Mouse (Mus musculus) midbrain, embryonic 14.5 days (tissue): ENCODE results near the gene Rcbtb2. TPM values are rescaled to one million over a fixed set of nuclear protein-coding genes. Genes with fewer than 3 reads are reported as not detected.
"Not testable (repeated sequence)": the region's sequence is repeated elsewhere in the genome, so short reads cannot be mapped to it uniquely, and the experiment has no call there.

ENCODE experiments used
- ATAC-seq: fragments of 200-750 bp; cut with Nextera tagmentation; 2 replicates; pipeline ENCODE4 v1.8.0; 2017; ENCODE audit warnings: moderate number of reproducible peaks, moderate library complexity; ENCODE audit not compliant: low FRiP score, low TSS enrichment
- DNase-seq: peaks from one replicate; pipeline ENCODE4 v3.0.0-alpha.2; 2015
- H3K27ac ChIP-seq: fragments of 300-500 bp; sonication (generic); replicated peaks from 2 replicates; pipeline ENCODE4 v1.5.1; 2014; ENCODE audit warnings: mild to moderate bottlenecking, low read depth, low read length, moderate library complexity
- H3K27me3 ChIP-seq: fragments of 300-500 bp; sonication (generic); 2 replicates; pipeline ENCODE4 v1.6.1; 2014; ENCODE audit warnings: low read length, control low read depth, mixed read lengths; ENCODE audit not compliant: control insufficient read depth, insufficient read depth
- H3K36me3 ChIP-seq: fragments of 300-500 bp; sonication (generic); 2 replicates; pipeline ENCODE4 v1.6.1; 2014; ENCODE audit warnings: low read length, control low read depth; ENCODE audit not compliant: control insufficient read depth, insufficient read depth
- H3K4me1 ChIP-seq: fragments of 300-500 bp; sonication (generic); 2 replicates; pipeline ENCODE4 v1.6.1; 2014; ENCODE audit warnings: mild to moderate bottlenecking, antibody characterized with exemption, low read length, control low read depth; ENCODE audit not compliant: control insufficient read depth, insufficient read depth
- H3K4me2 ChIP-seq: fragments of 300-500 bp; sonication (generic); 2 replicates; pipeline ENCODE4 v1.6.1; 2014; ENCODE audit warnings: mild to moderate bottlenecking, low read length, moderate library complexity
- H3K4me3 ChIP-seq: fragments of 300-500 bp; sonication (generic); replicated peaks from 2 replicates; pipeline ENCODE4 v1.5.1; 2014; ENCODE audit warnings: low read depth, low read length
- H3K9ac ChIP-seq: fragments of 300-500 bp; sonication (generic); replicated peaks from 2 replicates; pipeline ENCODE4 v1.6.1; 2014; ENCODE audit warnings: mild to moderate bottlenecking, low read length, moderate library complexity
- H3K9me3 ChIP-seq: fragments of 300-500 bp; sonication (generic); 2 replicates; pipeline ENCODE4 v1.6.1; 2016; ENCODE audit warnings: low read length, control low read depth, mixed read lengths; ENCODE audit not compliant: control insufficient read depth
- WGBS: fragments of 180-500 bp; shearing (Covaris S2); extraction: QIAGEN DNeasy Blood & Tissue Kit; methylation state at CpG from one replicate; pipeline ENCODE4 v1.1.7; 2014; 5-methylcytosine and 5-hydroxymethylcytosine counted together
- polyA plus RNA-seq: library from polyadenylated mRNA; unstranded; fragments of >200 nt; fragmentation: Nextera tagmentation; extraction: Ambion mirVana; gene quantifications from 2 replicates; pipeline ENCODE4 v1.2.1, GENCODE M21; 2014

Rcbtb2 gene
- polyA plus RNA-seq, 1 experiment from 2014 or later, result 80.0 TPM

GRCm38 (mm10) chr14:73110682-73111081, 12.2 kb upstream of the Rcbtb2 start:
- H3K4me1 ChIP-seq, result peaks cover 3% of the 10 kb centered on the region; the same call in 1 of the 2 replicates
- H3K27me3 ChIP-seq, result no peaks in the 10 kb centered on the region
- H3K9ac ChIP-seq, result no peak overlapping the region
- H3K4me2 ChIP-seq, result no peak overlapping the region
- no peak overlapping the region for H3K27ac ChIP-seq
- H3K4me3 ChIP-seq, result no peak overlapping the region
- DNase-seq, result peak; percentile 18
- no peaks in the 10 kb centered on the region for H3K36me3 ChIP-seq
- H3K9me3 ChIP-seq, result no peaks in the 10 kb centered on the region
- WGBS, result 59% methylated on average over 3 of the region's 3 CpGs
- no peak for ATAC-seq

GRCm38 (mm10) chr14:73111091-73111490, 11.7 kb upstream of the Rcbtb2 start:
- ATAC-seq (no peak), DNase-seq (no peak)
- Histone ChIP-seq H3K27ac (no peak overlapping the region), H3K4me2 (no peak overlapping the region), H3K27me3 (no peaks in the 10 kb centered on the region), H3K9me3 (no peaks in the 10 kb centered on the region), H3K36me3 (no peaks in the 10 kb centered on the region), H3K9ac (no peak overlapping the region), H3K4me1 (peaks cover 2% of the 10 kb centered on the region; the same call in 1 of the 2 replicates), H3K4me3 (no peak overlapping the region)
- WGBS, result 33% methylated on average over 1 of the region's 1 CpGs

- Histone ChIP-seq H3K4me1 (no peaks in the 10 kb centered on the region), H3K9ac (no peak overlapping the region), H3K4me2 (no peak overlapping the region), H3K36me3 (no peaks in the 10 kb centered on the region), H3K27me3 (no peaks in the 10 kb centered on the region), H3K4me3 (no peak overlapping the region), H3K9me3 (no peaks in the 10 kb centered on the region), H3K27ac (no peak overlapping the region)
- no peak for ATAC-seq
- no peak for DNase-seq
- 75% methylated on average over 12 of the region's 12 CpGs for WGBS
These were observed 10.5 kb upstream of the Rcbtb2 start for GRCm38 (mm10) chr14:73112186-73112840.

GRCm38 (mm10) chr14:73114952-73115351, 7.9 kb upstream of the Rcbtb2 start:
- H3K36me3 ChIP-seq, H3K27me3 ChIP-seq, H3K4me3 ChIP-seq, ATAC-seq, H3K9me3 ChIP-seq, DNase-seq, H3K9ac ChIP-seq, H3K27ac ChIP-seq, H3K4me2 ChIP-seq, H3K4me1 ChIP-seq: not testable (repeated sequence)
- 90% methylated on average over 3 of the region's 3 CpGs for WGBS

GRCm38 (mm10) chr14:73116301-73116700, 6.5 kb upstream of the Rcbtb2 start:
- no peak overlapping the region for H3K9ac ChIP-seq
- 65% methylated on average over 2 of the region's 2 CpGs for WGBS
- no peaks in the 10 kb centered on the region for H3K27me3 ChIP-seq
- DNase-seq (no peak), ATAC-seq (no peak)
- no peak overlapping the region for H3K4me3 ChIP-seq
- H3K27ac ChIP-seq, result no peak overlapping the region
- H3K4me2 ChIP-seq, result no peak overlapping the region
- H3K36me3 ChIP-seq, result no peaks in the 10 kb centered on the region
- no peaks in the 10 kb centered on the region for H3K4me1 ChIP-seq
- H3K9me3 ChIP-seq, result no peaks in the 10 kb centered on the region

- no peak overlapping the region for H3K9ac ChIP-seq
- WGBS, result 69% methylated on average over 9 of the region's 9 CpGs
- no peak overlapping the region for H3K4me2 ChIP-seq
- DNase-seq, result no peak
- H3K9me3 ChIP-seq, result no peaks in the 10 kb centered on the region
- no peak for ATAC-seq
- H3K4me1 ChIP-seq, result no peaks in the 10 kb centered on the region
- no peaks in the 10 kb centered on the region for H3K36me3 ChIP-seq
- no peak overlapping the region for H3K27ac ChIP-seq
- no peak overlapping the region for H3K4me3 ChIP-seq
- H3K27me3 ChIP-seq, result no peaks in the 10 kb centered on the region
These were observed 5.9 kb upstream of the Rcbtb2 start for GRCm38 (mm10) chr14:73116938-73117337.

GRCm38 (mm10) chr14:73117411-73118392, 5.1 kb upstream of the Rcbtb2 start:
- Histone ChIP-seq H3K9me3 (no peaks in the 10 kb centered on the region), H3K4me1 (no peaks in the 10 kb centered on the region), H3K27ac (no peak overlapping the region), H3K4me3 (no peak overlapping the region), H3K4me2 (no peak overlapping the region), H3K27me3 (no peaks in the 10 kb centered on the region), H3K9ac (no peak overlapping the region), H3K36me3 (no peaks in the 10 kb centered on the region)
- ATAC-seq (no peak), DNase-seq (no peak)
- WGBS, result 81% methylated on average over 7 of the region's 7 CpGs

GRCm38 (mm10) chr14:73118482-73119347, 4.1 kb upstream of the Rcbtb2 start:
- no peak overlapping the region for H3K4me3 ChIP-seq
- H3K27ac ChIP-seq, result no peak overlapping the region
- H3K9ac ChIP-seq, result no peak overlapping the region
- 81% methylated on average over 14 of the region's 14 CpGs for WGBS
- H3K9me3 ChIP-seq, result no peaks in the 10 kb centered on the region
- H3K27me3 ChIP-seq, result no peaks in the 10 kb centered on the region
- H3K4me2 ChIP-seq, result no peak overlapping the region
- no peak for ATAC-seq
- H3K4me1 ChIP-seq, result no peaks in the 10 kb centered on the region
- H3K36me3 ChIP-seq, result no peaks in the 10 kb centered on the region
- DNase-seq, result no peak
